Mouse (Mus musculus) intestine, embryonic 16.5 days (tissue): ENCODE data around the gene Dcakd. TPM values are rescaled to one million over a fixed set of nuclear protein-coding genes. Genes with fewer than 3 reads are reported as not detected.
A peak's percentile ranks its signal among the peaks of the same experiment; 100 is the strongest.

Source experiments
- ATAC-seq: fragments of 200-750 bp; cut with Nextera tagmentation; 2 replicates; pipeline ENCODE4 v1.8.0; 2017; ENCODE audit warnings: moderate TSS enrichment, moderate library complexity
- H3K27ac ChIP-seq: fragments of 300-500 bp; sonication (generic); 2 replicates; pipeline ENCODE4 v1.5.1; 2014; ENCODE audit warnings: mild to moderate bottlenecking, low read length
- H3K27me3 ChIP-seq: fragments of 300-500 bp; sonication (generic); replicated peaks from 2 replicates; pipeline ENCODE4 v1.6.1; 2014; ENCODE audit warnings: low read length, control low read depth, mixed read lengths; ENCODE audit not compliant: control insufficient read depth, insufficient read depth
- H3K36me3 ChIP-seq: fragments of 300-500 bp; sonication (generic); 2 replicates; pipeline ENCODE4 v1.6.1; 2014; ENCODE audit warnings: low read length, control low read depth; ENCODE audit not compliant: control insufficient read depth, insufficient read depth
- H3K4me1 ChIP-seq: fragments of 300-500 bp; sonication (generic); 2 replicates; pipeline ENCODE4 v1.6.1; 2014; ENCODE audit warnings: low read length, control low read depth, mixed read lengths; ENCODE audit not compliant: control insufficient read depth, insufficient read depth
- H3K4me2 ChIP-seq: fragments of 300-500 bp; sonication (generic); 2 replicates; pipeline ENCODE4 v1.6.1; 2014; ENCODE audit warnings: low read depth, low read length, control low read depth
- H3K4me3 ChIP-seq: fragments of 300-500 bp; sonication (generic); 2 replicates; pipeline ENCODE4 v1.5.1; 2014; ENCODE audit warnings: mild to moderate bottlenecking, low read length
- H3K9ac ChIP-seq: fragments of 300-500 bp; sonication (generic); 2 replicates; pipeline ENCODE4 v1.6.1; 2014; ENCODE audit warnings: low read depth, low read length
- H3K9me3 ChIP-seq: fragments of 300-500 bp; sonication (generic); 2 replicates; pipeline ENCODE4 v1.6.1; 2016; ENCODE audit warnings: low read length, control low read depth; ENCODE audit not compliant: control insufficient read depth
- WGBS: fragments of 180-500 bp; shearing (Covaris S2); extraction: QIAGEN DNeasy Blood & Tissue Kit; methylation state at CpG from one replicate; pipeline ENCODE4 v1.1.7; 2014; 5-methylcytosine and 5-hydroxymethylcytosine counted together
- polyA plus RNA-seq: library from polyadenylated mRNA; unstranded; fragments of >200 nt; fragmentation: Nextera tagmentation; extraction: Ambion mirVana; gene quantifications from 2 replicates; pipeline ENCODE4 v1.2.1, GENCODE M21; 2015

The Dcakd gene
- polyA plus RNA-seq, 1 experiment from 2014 or later = 92.7 TPM

GRCm38 (mm10) chr11:103001063-103001462 is 27.1 kb downstream of the Dcakd start:
- peaks cover 25% of the 10 kb centered on the region for H3K4me1 ChIP-seq
- no peak overlapping the region for H3K4me3 ChIP-seq
- no peaks in the 10 kb centered on the region for H3K27me3 ChIP-seq
- no peak overlapping the region for H3K4me2 ChIP-seq
- no peak overlapping the region for H3K9ac ChIP-seq
- ATAC-seq = no peak
- 79% methylated on average over 5 of the region's 5 CpGs for WGBS
- H3K9me3 ChIP-seq = no peaks in the 10 kb centered on the region
- no peak overlapping the region for H3K27ac ChIP-seq
- H3K36me3 ChIP-seq = peaks cover 3% of the 10 kb centered on the region; the same call in 1 of the 2 replicates

- 92% methylated on average over 16 of the region's 16 CpGs for WGBS
- H3K9me3 ChIP-seq = no peaks in the 10 kb centered on the region
- H3K27ac ChIP-seq = no peak overlapping the region
- no peak for ATAC-seq
- H3K36me3 ChIP-seq = peaks cover 3% of the 10 kb centered on the region; the same call in 1 of the 2 replicates
- no peak overlapping the region for H3K4me2 ChIP-seq
- no peak overlapping the region for H3K9ac ChIP-seq
- no peaks in the 10 kb centered on the region for H3K27me3 ChIP-seq
- H3K4me1 ChIP-seq = peaks cover 20% of the 10 kb centered on the region
- H3K4me3 ChIP-seq = no peak overlapping the region
These were observed 28.0 kb downstream of the Dcakd start for GRCm38 (mm10) chr11:103000111-103000510.

DNA sequence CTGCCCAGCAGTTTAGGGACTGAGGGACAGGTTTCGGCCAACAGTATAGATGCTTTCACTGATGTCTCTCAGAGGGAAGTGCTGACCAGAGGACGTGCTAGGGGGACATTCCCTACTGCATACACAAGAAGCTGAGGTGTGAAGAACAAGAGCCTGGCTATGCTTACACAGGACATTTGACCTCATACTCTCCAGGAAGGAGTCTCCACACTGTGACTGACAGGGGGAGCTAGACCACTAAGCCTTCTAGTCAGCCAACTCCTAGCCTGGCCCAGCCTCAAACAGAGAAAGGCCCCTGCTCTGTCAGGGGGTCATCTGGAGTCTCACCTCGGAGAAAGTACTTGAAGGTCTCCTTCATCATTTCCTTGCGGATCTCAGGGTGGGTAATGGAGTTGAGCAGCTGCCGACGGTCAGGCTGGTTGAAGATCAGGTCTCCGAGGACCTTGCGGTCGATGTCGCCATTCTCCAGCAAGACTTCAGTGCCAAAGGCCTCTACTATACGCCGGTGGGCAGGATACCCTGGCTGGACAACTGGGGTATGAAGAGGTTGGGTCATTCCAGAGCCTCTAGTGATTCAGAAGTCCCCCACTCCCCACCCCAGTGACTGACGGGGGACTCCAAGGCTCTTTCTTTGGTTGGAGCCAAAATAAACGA is 28.7 kb downstream of the Dcakd start:
- Histone ChIP-seq H3K9me3 (no peaks in the 10 kb centered on the region), H3K4me2 (no peak overlapping the region), H3K4me1 (peaks cover 16% of the 10 kb centered on the region), H3K36me3 (peaks cover 3% of the 10 kb centered on the region; the same call in 1 of the 2 replicates), H3K4me3 (no peak overlapping the region), H3K27me3 (no peaks in the 10 kb centered on the region), H3K9ac (no peak overlapping the region), H3K27ac (no peak overlapping the region)
- 83% methylated on average over 14 of the region's 14 CpGs for WGBS
- ATAC-seq = no peak

GRCm38 (mm10) chr11:102998577-102999316 is 29.4 kb downstream of the Dcakd start:
- peaks cover 16% of the 10 kb centered on the region for H3K4me1 ChIP-seq
- H3K27me3 ChIP-seq = no peaks in the 10 kb centered on the region
- WGBS = 52% methylated on average over 14 of the region's 14 CpGs
- H3K36me3 ChIP-seq = peaks cover 3% of the 10 kb centered on the region; the same call in 1 of the 2 replicates
- H3K27ac ChIP-seq = no peak overlapping the region
- H3K4me2 ChIP-seq = no peak overlapping the region
- no peaks in the 10 kb centered on the region for H3K9me3 ChIP-seq
- no peak overlapping the region for H3K9ac ChIP-seq
- H3K4me3 ChIP-seq = no peak overlapping the region
- ATAC-seq = peak; percentile 40

DNA sequence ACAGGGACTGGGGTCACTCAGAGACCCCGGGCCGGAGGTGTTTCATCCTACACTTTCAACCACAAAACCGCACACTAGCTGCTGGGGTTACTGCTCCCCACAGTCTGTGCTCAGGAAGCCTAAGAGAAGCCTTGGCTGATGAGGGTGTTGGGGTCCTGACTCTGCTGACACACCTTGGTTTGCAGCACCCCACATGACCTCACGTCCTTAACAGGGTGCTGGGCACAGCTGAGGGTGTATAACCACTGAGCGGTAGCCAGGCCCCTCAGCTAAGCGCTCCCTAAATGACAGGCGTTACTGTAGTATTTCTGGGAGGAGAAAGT is 29.9 kb downstream of the Dcakd start:
- 79% methylated on average over 7 of the region's 7 CpGs for WGBS
- no peak overlapping the region for H3K27ac ChIP-seq
- H3K4me1 ChIP-seq = peaks cover 12% of the 10 kb centered on the region
- no peak; the same call in 1 of the 2 replicates for ATAC-seq
- H3K4me2 ChIP-seq = no peak overlapping the region
- H3K36me3 ChIP-seq = peaks cover 3% of the 10 kb centered on the region; the same call in 1 of the 2 replicates
- no peaks in the 10 kb centered on the region for H3K27me3 ChIP-seq
- H3K9me3 ChIP-seq = no peaks in the 10 kb centered on the region
- no peak overlapping the region for H3K9ac ChIP-seq
- no peak overlapping the region for H3K4me3 ChIP-seq

- Histone ChIP-seq H3K9me3 (no peaks in the 10 kb centered on the region), H3K4me3 (no peak overlapping the region), H3K9ac (no peak overlapping the region), H3K27me3 (peaks cover 4% of the 10 kb centered on the region; the same call in 1 of the 2 replicates), H3K4me1 (peaks cover 7% of the 10 kb centered on the region), H3K27ac (no peak overlapping the region), H3K4me2 (no peak overlapping the region), H3K36me3 (peaks cover 3% of the 10 kb centered on the region; the same call in 1 of the 2 replicates)
- WGBS = 96% methylated on average over 12 of the region's 12 CpGs
- no peak for ATAC-seq
These were observed 31.0 kb downstream of the Dcakd start for GRCm38 (mm10) chr11:102996991-102997770.

GRCm38 (mm10) chr11:102996385-102996784 is 31.7 kb downstream of the Dcakd start:
- Histone ChIP-seq H3K4me3 (no peak overlapping the region), H3K36me3 (peaks cover 3% of the 10 kb centered on the region; the same call in 1 of the 2 replicates), H3K9ac (no peak overlapping the region), H3K27ac (no peak overlapping the region), H3K27me3 (peaks cover 4% of the 10 kb centered on the region; the same call in 1 of the 2 replicates), H3K9me3 (no peaks in the 10 kb centered on the region), H3K4me1 (peaks cover 15% of the 10 kb centered on the region), H3K4me2 (no peak overlapping the region)
- ATAC-seq = no peak
- 77% methylated on average over 7 of the region's 7 CpGs for WGBS

GRCm38 (mm10) chr11:102994952-102995351 is 33.2 kb downstream of the Dcakd start:
- Histone ChIP-seq H3K4me1 (peaks cover 20% of the 10 kb centered on the region), H3K27ac (no peak overlapping the region), H3K27me3 (peaks cover 9% of the 10 kb centered on the region; the same call in 1 of the 2 replicates), H3K36me3 (peaks cover 3% of the 10 kb centered on the region; the same call in 1 of the 2 replicates), H3K4me2 (no peak overlapping the region), H3K9me3 (no peaks in the 10 kb centered on the region), H3K9ac (no peak overlapping the region), H3K4me3 (no peak overlapping the region)
- 91% methylated on average over 18 of the region's 18 CpGs for WGBS
- no peak for ATAC-seq

GRCm38 (mm10) chr11:102993420-102994029 is 34.6 kb downstream of the Dcakd start:
- ATAC-seq = no peak
- WGBS = 58% methylated on average over 17 of the region's 17 CpGs
- Histone ChIP-seq H3K4me2 (no peak overlapping the region), H3K4me1 (peaks cover 21% of the 10 kb centered on the region), H3K27ac (no peak overlapping the region), H3K9me3 (no peaks in the 10 kb centered on the region), H3K4me3 (no peak overlapping the region), H3K9ac (no peak overlapping the region), H3K27me3 (peaks cover 19% of the 10 kb centered on the region), H3K36me3 (peaks cover 3% of the 10 kb centered on the region; the same call in 1 of the 2 replicates)
